Mouse (Mus musculus): ENCODE measurements around the gene Gm17324.

GRCm38 (mm10) chr9:78491169-78491568 lies 42.6 kb upstream of the Gm17324 start:
- TF ChIP-seq CTCF (IDR thresholded peaks at IDR 0.05; ENCODE audit: borderline replicate concordance, control insufficient read depth, extremely low read depth, insufficient read depth, low read length, poor library complexity) (no peak), POLR2A (IDR thresholded peaks at IDR 0.05; ENCODE audit: control insufficient read depth, extremely low read depth, insufficient read depth, low read length, poor library complexity) (no peak)
